Mouse (Mus musculus): ENCODE data around the gene Sp9.
A peak's percentile ranks its signal among the peaks of the same experiment; 100 is the strongest.

Gene Sp9

DNA sequence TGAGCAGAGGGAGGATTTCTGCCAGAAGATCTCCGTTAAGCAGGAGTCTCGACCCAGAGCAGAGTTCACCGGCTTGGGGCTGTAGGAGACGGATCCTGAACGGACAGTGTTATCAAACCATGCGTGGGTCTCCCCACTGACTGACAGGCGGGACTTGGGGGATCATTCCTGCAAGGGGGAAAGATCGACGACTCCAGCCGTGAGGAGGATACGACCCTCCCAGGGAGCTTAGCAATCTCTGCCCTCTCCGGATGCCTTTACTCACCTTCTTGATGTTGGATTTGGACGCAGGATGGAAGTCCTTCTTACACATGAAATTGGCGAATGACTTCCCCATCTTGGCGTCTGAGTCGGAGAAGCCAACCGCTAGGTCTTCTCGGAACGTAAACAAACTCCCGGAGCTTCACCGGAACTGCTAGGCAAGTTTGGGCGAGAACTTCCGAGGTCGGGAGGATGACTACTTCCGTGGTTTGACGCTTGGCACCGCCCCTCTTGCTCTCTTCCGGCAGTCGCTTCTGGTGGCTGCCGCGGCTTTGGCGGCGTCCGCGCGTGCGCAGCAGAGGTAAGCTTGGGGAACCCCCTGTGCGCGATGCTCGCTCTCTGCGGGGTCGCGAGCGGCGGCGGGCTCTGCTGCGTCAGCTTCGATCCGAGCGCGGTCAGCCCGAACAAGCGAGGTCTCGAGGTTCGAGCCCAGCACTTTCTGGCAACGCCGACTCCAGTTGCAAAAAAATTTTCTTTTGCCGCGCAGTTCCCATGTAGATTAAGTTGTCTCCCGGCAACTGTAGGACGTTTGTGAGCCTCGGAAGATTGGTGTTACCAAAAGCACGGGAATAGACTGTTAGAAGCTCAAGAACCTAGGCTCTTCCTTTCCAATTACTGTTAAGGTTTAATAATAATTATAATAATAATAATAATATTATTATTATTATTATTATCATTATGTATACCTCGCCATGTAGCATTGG lies 40.7 kb downstream of the Sp9 start, which contains the start of the genes Scrn3 and Cir1:
Gene Scrn3, plus strand, starts transcription at position 450 of the 965 bp plus-strand sequence.
Gene Cir1, minus strand, starts transcription at position 550 of the 965 bp plus-strand sequence.
- peak; percentile 93 for DNase-seq (ENCODE audit: low read depth, low spot score)

DNA sequence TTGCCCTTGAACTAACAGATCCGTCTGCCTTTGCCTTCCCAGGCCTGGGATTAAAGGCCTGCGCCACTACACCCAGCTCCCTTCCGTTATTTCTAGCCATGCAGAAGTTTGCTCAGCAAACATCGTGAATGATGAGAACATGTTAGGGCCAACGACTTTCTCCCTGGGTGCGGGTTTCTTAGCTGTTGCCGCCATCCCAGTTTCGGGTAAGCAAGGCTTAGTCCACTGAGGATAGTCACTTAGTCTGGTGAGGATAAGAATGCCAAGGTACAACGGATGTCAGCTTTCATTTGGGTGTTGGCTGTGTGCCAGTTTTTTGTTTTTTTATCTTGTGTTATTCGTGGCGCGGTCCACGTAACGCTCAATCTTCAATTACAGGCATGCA lies 41.4 kb downstream of the Sp9 start:
- no peak for DNase-seq (ENCODE audit: low read depth, low spot score)

DNA sequence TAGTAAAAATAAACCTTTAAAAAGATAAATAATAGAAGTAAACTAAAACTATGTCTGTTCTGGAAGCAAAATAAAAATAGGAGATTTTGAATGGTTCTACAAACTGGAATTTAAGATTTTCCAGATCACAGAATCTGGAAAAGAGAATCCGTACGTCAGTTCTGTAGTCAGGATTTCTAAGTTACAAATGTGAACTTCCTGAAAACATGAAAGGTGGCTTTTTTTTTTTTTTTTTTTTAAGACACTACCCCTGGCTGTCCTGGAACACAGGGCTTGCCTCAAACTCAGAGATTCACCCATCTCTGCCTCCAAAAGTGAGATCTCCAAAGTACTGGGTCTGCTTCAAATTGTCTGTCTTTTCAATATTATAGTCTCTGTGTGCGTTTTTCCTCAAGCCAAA lies 42.6 kb downstream of the Sp9 start:
- no peak for DNase-seq (ENCODE audit: low read depth, low spot score)

DNA sequence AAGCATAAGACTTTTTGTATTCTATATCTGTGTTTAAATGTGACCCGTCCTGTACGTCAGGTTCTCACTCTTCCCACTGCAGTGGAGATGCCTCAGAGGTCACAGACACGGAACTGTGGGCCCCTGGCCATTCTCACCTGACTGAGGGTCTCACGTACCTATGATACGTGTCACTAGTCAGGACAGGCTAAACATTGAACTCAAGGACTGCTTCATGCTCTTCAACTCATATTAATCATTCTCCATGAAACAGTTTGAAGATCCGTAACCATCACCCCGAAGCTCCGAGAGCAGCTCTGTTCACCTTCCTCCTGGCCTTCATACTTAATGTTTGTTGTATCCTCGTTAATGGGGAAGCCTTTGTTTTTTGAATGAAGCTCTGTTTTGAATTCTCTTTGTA lies 45.7 kb downstream of the Sp9 start:
- no peak for DNase-seq (ENCODE audit: low read depth, low spot score)

DNA sequence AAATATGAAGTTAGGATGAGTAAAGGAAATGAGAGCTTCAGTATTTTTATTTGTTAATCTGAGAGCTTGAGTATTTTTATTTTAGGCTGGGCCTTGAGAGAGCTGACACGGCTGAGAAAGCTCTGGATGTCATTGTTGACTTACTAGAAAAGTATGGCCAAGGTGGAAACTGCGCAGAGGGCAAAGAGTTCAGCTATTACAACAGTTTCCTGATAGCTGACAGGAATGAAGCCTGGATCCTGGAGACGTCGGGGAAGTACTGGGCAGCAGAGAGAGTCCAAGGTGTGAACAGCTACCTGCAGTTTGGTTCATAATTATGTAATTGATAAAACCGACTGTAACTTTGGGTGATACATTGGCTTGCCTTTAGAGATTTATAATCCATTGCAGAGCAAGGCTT lies 47.5 kb downstream of the Sp9 start:
- no peak for DNase-seq (ENCODE audit: low read depth, low spot score)

DNA sequence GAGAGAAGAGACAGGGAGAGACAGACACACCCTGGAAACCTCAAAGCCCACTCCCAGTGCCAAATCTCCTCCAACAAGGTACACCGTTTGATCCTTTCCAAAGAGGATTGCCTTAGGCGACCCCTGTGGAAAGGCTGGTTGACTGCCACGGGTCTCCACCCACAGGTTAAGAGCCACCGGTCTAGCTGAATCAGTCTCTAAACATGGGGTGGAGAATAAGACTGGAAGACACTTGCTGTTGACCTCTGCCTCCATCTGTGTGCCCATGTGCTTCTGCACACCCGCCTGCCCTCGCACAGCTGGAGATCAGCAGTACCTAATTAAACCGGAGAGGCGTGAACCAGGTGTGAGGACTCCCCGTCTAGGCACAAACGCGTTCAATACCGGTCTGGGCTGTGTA lies 51.3 kb downstream of the Sp9 start:
- DNase-seq (ENCODE audit: low read depth, low spot score), result peak; percentile 16

DNA sequence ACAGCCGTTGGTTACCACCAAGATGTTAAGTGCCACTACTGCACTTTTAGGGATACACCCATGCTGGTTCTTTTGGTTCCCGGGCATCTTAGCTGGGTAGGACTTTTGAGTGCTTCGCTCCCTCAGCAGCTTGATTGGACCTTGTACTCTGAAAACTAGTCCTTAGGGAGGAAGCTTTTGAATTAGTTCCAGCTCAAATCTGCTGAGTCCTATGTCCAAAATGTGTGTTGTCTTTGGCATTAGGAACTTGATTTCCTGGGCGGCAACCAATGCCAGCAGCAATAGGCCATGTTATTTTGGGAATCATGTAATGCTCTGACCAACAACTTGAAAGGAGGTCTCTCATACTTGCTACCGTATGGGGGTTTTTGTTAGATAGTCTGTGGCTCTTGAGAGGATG lies 54.1 kb downstream of the Sp9 start:
- DNase-seq (ENCODE audit: low read depth, low spot score), result no peak
